Mouse (Mus musculus) heart, postnatal 25 days (tissue): ENCODE measurements around the gene 2310034C09Rik. TPM values are rescaled to one million over a fixed set of nuclear protein-coding genes. Genes with fewer than 3 reads are reported as not detected.
"Not testable (repeated sequence)": the region's sequence is repeated elsewhere in the genome, so short reads cannot be mapped to it uniquely, and the experiment has no call there.

Source experiments
- DNase-seq: peaks from one replicate; pipeline ENCODE4 v3.0.0; 2022; ENCODE audit warnings: low spot score
- intact Hi-C: fragments of 180-260 bp; cut with DNase I; formaldehyde crosslinking; loops from one replicate; pipeline ENCODE4 v1.15.1; 2025
- total RNA-seq, 2 experiments: library from RNA; stranded (reverse); gene quantifications; 2 replicates each; pipeline ENCODE4 v1.2.3; 2021

The 2310034C09Rik gene
- total RNA-seq: not detected

GRCm38 (mm10) chr16:88758547-88758946 lies at the start of gene 2310034C09Rik:
2310034C09Rik (plus strand) TSS chr16:88758847.
- DNase-seq, intact Hi-C loops: not testable (repeated sequence)

DNA sequence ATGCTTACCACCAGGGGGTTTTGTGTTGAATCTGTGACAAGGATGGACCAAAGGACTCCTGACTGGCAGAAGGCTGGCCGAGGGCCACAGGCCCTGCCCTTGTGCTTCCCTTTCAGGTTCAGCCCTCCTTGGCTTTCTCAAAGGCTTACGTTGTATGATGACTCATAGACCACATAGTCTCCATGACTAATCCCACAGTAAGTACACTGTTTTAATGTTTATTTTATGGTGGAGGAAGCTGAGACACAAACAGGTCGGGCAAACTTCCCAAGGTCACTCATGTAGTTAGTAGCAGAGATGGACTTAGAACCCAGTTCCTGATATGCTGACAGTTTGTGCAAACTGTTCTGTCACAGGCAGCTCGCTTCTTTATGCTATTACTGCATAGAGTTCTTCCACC lies 47.9 kb upstream of the 2310034C09Rik start:
- intact Hi-C loops: no loop called here
- no peak for DNase-seq

- intact Hi-C loops: no loop called here
- no peak for DNase-seq
Observed at GRCm38 (mm10) chr16:88711245-88711644, 47.4 kb upstream of the 2310034C09Rik start.

GRCm38 (mm10) chr16:88716549-88716948 lies 42.1 kb upstream of the 2310034C09Rik start:
- DNase-seq: no peak
- intact Hi-C loops: no loop called here

GRCm38 (mm10) chr16:88720031-88720430 lies 38.6 kb upstream of the 2310034C09Rik start:
- intact Hi-C loops: no loop called here
- DNase-seq: no peak

- intact Hi-C loops: no loop called here
- no peak for DNase-seq
Observed at GRCm38 (mm10) chr16:88728812-88729275, 29.8 kb upstream of the 2310034C09Rik start, which contains the start of gene Krtap13-1. Krtap13-1 (plus strand) TSS chr16:88728862.

DNA sequence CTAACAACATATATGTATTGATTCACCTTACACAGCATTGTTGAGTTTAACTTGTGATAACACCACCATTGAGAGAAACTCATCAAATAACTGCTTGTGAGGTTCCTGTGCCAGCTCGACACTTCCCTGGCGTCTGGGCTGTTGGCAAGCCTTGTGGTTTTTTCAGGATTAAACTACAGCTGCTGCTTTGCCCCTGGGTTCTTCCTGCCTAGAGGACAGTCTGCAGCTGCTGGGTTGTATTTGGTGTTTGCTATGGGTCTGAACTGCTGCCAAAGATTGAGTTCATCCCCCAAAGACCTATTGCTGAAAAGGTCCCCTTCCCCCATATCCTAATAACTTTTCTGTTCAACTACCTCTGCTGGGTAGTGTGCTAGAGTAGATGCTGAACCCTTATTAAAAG lies 23.3 kb upstream of the 2310034C09Rik start:
- no peak for DNase-seq
- intact Hi-C loops: no loop called here

DNA sequence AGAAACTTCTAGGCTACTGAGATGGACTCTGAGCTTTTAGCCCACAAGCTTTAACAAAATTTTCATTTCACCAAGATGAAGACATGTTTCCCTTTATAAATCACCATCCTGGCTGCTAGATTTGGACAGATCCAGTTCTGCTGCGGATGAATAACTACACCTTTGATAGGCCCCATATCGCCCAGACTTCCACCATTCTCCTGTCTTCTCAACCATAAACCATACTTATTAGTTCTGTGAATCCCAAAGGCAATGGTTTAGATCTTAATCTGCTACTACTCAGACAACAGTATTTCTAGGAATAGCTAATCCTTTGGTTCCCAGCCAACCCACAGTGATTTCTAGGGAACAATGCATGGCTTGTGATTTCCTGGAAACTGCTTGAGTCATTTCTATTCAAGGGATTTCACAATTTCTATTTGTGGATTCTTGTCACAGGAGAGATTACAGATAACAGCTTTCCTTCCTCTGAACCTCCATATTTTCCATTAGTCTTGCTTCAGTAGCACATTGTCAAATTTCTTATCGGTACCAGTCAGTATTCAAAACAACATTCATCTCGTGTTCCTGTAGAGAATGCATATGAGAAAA lies 13.8 kb upstream of the 2310034C09Rik start:
- intact Hi-C loops: no loop called here
- DNase-seq: no peak

DNA sequence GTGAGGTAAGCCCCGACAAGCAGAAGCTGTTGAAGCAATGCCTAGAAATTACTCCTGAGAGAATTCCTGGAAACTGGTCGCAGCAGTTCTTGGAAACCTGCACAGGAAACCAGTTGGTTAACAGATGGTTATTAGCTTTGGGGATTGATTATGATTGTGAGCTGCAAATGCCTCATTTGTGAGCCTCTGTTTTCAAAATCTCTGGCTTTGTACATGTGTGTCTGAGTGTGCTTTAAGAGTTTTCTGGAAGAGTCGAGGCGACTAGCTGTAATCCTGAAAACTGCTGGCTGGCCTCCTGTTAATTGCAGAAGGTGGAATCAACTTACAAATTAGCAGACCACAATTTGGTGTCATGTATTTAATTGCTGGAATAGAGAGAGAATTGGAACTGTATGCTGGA lies 10.7 kb upstream of the 2310034C09Rik start:
- intact Hi-C loops: no loop called here
- DNase-seq: no peak

- intact Hi-C loops, DNase-seq: not testable (repeated sequence)
Observed at GRCm38 (mm10) chr16:88751535-88751934, 7.1 kb upstream of the 2310034C09Rik start, which contains the start of gene Krtap13. Krtap13 (minus strand) TSS chr16:88751635.

DNA sequence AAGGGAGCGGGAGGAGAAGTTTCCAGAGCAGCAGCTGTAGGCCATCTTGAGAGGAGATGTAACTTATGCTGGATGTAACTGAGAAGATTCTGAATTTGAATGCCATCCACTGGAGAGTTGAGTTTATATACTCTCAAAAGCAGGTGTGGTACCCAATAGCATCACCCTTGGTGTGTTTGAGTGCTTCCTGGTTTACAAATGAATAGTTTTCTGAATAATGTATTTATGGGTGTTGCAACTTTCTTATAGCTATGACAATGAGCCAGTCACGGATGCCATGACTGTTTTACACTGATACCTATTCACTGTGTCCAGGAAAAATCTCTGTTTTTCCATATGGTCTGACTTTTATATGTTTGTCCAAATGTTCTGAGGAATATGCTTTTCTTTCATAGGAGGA lies 15.5 kb downstream of the 2310034C09Rik start, which contains the start of gene 2310057N15Rik:
Gene 2310057N15Rik (minus strand): TSS at position 101 of the 400 bp plus-strand sequence.
- no peak for DNase-seq
- intact Hi-C loops: no loop called here

DNA sequence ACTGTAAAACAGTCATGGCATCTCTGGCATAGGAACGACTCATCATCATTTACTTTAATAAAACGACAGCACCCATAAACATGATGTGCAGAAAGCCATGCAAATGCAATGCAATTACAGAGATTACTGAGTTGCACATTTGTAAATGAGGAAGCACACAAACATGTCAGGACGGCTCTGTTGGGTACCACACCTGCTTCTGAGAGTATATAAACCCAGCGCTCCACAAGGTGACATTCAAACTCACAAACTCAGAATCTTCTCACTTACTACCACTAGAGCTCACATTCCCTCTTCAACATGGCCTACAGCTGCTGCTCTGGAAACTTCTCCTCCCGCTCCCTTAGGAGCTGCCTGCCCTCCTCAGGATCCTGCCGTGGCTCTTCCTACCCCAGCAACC lies 18.9 kb downstream of the 2310034C09Rik start, which contains the start of gene Gm5965:
Gene Gm5965 (plus strand): TSS at position 301 of the 400 bp plus-strand sequence.
- intact Hi-C loops: no loop called here

DNA sequence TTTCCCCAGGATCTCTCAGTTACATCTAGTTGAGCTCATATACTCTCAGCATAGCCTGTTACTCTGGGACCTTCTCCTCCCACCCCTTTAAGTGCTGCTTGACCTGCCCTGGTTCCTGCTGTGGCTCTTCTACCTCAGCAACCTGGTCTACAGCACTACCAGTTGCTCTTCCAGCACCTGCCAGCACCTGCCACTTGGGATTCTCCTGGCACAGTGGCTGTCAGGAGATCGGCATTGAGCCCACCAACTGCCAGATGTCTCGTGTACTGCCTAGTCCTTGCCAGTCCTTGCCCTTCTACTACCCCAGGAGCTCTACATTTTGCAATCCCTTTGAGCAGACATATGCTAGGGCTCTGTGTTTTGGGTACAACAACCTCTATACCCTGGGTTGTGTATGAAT lies 28.1 kb downstream of the 2310034C09Rik start:
- intact Hi-C loops: no loop called here
- no peak for DNase-seq

More for the DNA sequence above, 18.9 kb downstream of the 2310034C09Rik start, which contains the start of gene Gm5965:
- no peak for DNase-seq

Other genes starting within 250 kb of the 2310034C09Rik start
- gene Cldn8, start 195.7 kb upstream of the 2310034C09Rik start, total RNA-seq: not detected
- not detected for gene Krtap24-1, start 146.6 kb upstream of the 2310034C09Rik start, total RNA-seq
- gene 2310079G19Rik, start 131.2 kb upstream of the 2310034C09Rik start, total RNA-seq: not detected
- not detected for gene Krtap26-1, start 111.1 kb upstream of the 2310034C09Rik start, total RNA-seq
- not detected for gene Krtap27-1, start 87.2 kb upstream of the 2310034C09Rik start, total RNA-seq
- gene 2310061N02Rik, start 50.9 kb upstream of the 2310034C09Rik start, total RNA-seq: not detected
- not detected for gene Krtap13-1, start 30.0 kb upstream of the 2310034C09Rik start, total RNA-seq
- not detected for gene Krtap13, start 7.2 kb upstream of the 2310034C09Rik start, total RNA-seq
- gene 2310057N15Rik, start 15.4 kb downstream of the 2310034C09Rik start, total RNA-seq: not detected
- not detected for gene Gm5965, start 19.0 kb downstream of the 2310034C09Rik start, total RNA-seq
- gene Gm20741, start 53.4 kb downstream of the 2310034C09Rik start, total RNA-seq: not detected
- gene Krtap15, start 61.4 kb downstream of the 2310034C09Rik start, total RNA-seq: not detected
- gene Krtap14, start 67.3 kb downstream of the 2310034C09Rik start, total RNA-seq: not detected
- not detected for gene Krtap19-1, start 110.6 kb downstream of the 2310034C09Rik start, total RNA-seq
- not detected for gene Krtap19-2, start 115.4 kb downstream of the 2310034C09Rik start, total RNA-seq
- not detected for gene Krtap19-3, start 119.2 kb downstream of the 2310034C09Rik start, total RNA-seq
- gene Krtap19-4, start 126.2 kb downstream of the 2310034C09Rik start, total RNA-seq: not detected
- gene Krtap19-5, start 137.6 kb downstream of the 2310034C09Rik start, total RNA-seq: not detected
- gene Krtap19-9b, start 173.4 kb downstream of the 2310034C09Rik start, total RNA-seq: not detected
- not detected for gene Krtap16-3, start 204.0 kb downstream of the 2310034C09Rik start, total RNA-seq